Mouse (Mus musculus) adrenal gland, postnatal 4 days (tissue): ENCODE results near the gene Cers2. TPM values are rescaled to one million over a fixed set of nuclear protein-coding genes. Genes with fewer than 3 reads are reported as not detected.

Source experiments
- DNase-seq, 2 experiments: peaks; one replicate each; pipeline ENCODE4 v3.0.0; 2021 to 2022; ENCODE audit warnings: low spot score in 2 of 2, mixed read lengths in 2 of 2
- long read RNA-seq, 2 experiments: library from polyadenylated mRNA; stranded (forward); transcript quantifications; one replicate each; pipeline ENCODE4 v2.0.0; 2021
- total RNA-seq, 2 experiments: library from RNA; stranded (reverse); gene quantifications; 2 replicates each; pipeline ENCODE4 v1.2.3; 2021

Cers2 gene
- 100 to 1,000 TPM; 145 to 147 TPM for total RNA-seq
- long read RNA-seq, experiment 1, transcript Cers2-201 (11 exons, 2,216 nt), result major isoform, 99 of 139 reads
- long read RNA-seq, experiment 1, partial matches to known transcripts, result 7 of 139 reads
- long read RNA-seq, experiment 1, other reads (novel, unspliced or antisense), result 33 of 139 reads
- long read RNA-seq, experiment 2, transcript Cers2-201 (11 exons, 2,216 nt), result major isoform, 137 of 192 reads
- long read RNA-seq, experiment 2, partial matches to known transcripts, result 15 of 192 reads
- long read RNA-seq, experiment 2, other reads (novel, unspliced or antisense), result 40 of 192 reads

GRCm38 (mm10) chr3:95314486-95315093 lies at the start of gene Cers2:
Cers2 (plus strand) TSS chr3:95314791.
- DNase-seq, result no peak

- DNase-seq, result no peak
Measured at GRCm38 (mm10) chr3:95266052-95266451, 48.5 kb upstream of the Cers2 start.

DNA sequence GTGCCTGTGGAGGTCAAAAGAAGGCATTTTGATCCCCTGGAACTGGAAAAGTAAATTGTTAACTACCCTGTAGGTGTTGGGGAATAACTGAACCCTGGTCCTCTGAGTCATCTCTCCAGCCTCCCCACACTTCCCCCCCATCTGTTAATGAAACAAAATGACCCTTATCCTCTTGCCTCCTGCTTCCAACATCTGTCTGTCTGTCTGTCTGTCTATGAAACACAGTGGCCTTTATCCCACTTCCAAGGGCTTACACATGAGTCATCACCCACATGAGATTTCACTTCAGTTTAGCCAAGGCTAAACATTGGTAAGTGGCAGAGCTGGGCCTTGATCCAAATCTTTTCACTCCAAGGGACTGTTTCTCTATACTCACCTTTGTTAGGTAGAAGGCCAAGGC lies 46.7 kb upstream of the Cers2 start:
- DNase-seq, result no peak

DNA sequence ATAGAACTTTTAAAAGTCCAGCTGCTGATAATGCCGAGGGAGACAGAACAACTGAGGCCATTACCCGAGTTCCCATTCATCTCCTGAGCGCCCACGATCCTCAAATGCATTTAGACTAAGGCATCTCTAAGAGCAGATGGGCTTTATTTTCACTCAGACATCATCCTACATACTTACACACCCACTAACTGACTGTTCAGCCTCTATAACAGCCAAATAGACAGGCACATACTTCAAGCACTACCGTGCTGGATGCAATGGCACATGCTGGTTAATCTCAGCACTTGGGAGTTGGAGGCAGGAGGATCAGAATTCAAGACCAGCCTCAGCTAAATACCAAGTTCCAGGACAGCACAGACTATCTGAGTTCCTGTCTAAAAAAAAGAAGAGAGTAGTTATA lies 44.8 kb upstream of the Cers2 start:
- no peak for DNase-seq

- DNase-seq, result no peak
Measured at GRCm38 (mm10) chr3:95270766-95271364, 43.7 kb upstream of the Cers2 start.

- DNase-seq, result no peak
Measured at GRCm38 (mm10) chr3:95273471-95273870, 41.1 kb upstream of the Cers2 start.

- DNase-seq, result no peak
Measured at GRCm38 (mm10) chr3:95274453-95274852, 40.1 kb upstream of the Cers2 start.

DNA sequence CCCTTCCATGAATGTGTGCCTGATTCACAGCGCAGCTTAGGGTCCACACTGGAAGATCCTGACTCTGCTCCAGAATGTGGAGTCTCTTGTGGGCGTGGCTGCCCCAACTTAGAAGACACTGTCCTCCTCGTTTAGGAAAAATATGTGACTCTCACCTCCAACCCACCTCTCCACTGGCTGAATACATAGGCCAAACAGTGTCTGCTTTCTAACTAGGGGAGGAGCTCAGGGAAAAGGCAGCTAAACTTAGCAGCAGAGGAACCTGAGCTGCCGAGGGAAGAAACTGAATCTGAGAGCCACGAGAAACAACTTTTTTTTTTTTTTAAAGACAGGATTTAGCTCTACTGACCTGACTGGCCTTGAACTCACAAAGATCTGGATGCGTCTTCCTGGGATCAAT lies 39.4 kb upstream of the Cers2 start:
- DNase-seq, result no peak

DNA sequence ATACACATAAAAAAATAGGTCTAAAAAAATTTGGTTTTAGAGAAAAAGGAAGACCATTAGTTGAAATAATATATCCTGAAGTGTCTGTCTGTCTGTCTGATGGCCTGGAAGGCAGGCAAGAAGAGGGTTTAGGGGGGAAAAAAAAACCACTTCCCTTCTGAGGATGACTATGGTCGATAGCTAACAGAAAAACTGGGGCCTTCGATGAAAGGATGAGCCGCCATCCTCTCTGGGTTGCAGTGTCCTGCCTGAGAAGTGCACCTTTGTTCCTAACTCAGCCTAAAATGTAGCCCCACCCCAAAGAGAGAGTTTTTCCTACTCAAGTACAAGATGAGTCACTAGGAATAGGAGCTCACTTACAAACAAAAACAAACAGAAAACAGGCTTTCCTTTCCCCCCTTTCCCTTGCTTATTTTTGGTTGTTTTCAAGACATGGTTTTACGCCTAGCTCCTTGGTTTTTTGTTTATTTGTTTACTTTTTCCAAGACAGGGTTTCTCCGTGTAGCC lies 38.1 kb upstream of the Cers2 start:
- no peak for DNase-seq

- DNase-seq, result no peak
Measured at GRCm38 (mm10) chr3:95277149-95277551, 37.4 kb upstream of the Cers2 start.

- no peak for DNase-seq
Measured at GRCm38 (mm10) chr3:95280747-95281146, 33.8 kb upstream of the Cers2 start.

- DNase-seq, result peak; percentile 93 to 97
Measured at GRCm38 (mm10) chr3:95281216-95282126, 33.1 kb upstream of the Cers2 start, which contains the start of the genes Mindy1 and Prune1. Mindy1 (plus strand) TSS chr3:95281345. Prune1 (minus strand) TSS chr3:95282076.

DNA sequence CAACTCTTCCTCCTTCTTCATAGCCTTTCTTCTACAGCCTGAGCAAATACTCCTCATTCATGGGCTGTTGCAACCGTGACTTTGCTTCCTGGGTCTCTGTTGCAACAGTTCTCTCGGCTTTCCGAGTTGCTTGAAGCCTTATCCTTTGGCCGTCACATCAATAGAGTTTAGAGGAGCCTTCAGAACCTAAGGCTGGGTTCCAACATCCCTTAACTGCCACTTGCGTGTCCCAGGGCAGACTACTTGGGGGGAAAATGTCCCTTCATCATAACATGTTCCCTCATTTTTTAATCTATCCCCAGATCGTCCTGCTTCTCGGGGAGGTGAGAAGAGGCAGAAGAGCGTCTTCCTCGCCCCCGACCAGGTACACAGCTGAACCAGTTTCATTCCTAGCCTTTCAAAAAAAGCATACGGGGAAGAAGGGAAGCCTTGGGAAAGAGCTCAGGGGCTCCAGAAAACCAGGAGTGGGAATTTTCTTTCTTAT lies 32.2 kb upstream of the Cers2 start:
- DNase-seq, result no peak

GRCm38 (mm10) chr3:95282865-95283588 lies 31.6 kb upstream of the Cers2 start:
- DNase-seq, result peak; percentile 40 to 64

DNA sequence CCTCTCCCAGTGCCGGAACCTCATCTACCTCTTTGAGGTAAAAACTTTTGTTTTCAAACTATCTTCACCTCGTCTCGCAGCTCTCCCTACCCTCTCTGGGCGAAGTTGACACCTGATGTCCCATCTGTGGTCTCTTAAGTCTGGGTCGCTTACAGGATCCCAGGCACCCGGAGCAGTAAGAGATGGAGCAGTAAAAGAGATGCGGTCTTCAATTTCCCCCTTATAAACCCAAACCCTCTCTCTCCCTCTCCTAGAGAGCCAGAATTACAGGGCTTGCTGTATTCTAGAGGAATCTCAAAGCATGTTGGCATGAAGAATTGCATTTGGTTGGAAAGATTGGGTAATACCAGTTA lies 31.0 kb upstream of the Cers2 start:
- DNase-seq, result no peak

DNA sequence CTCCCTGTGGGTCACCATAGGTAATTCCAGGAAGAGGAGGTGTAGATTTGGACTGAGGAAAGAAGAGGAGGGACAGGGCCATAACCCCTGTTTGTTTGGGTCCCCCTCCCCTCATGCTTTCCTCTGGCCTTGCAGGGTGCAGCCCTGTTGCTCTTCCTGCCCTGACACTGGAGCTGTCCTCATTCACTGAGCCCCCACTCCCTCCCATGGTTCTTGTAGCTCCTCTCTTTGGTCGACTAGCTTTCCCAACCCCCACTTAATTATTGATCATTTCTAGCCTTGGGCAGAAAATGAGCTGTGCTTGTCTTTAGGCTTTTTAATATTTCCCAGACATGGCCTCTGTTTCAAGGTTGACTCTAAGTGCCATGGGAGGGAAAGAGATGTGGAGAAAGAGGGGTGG lies 30.5 kb upstream of the Cers2 start:
- no peak for DNase-seq

- DNase-seq, result no peak
Measured at GRCm38 (mm10) chr3:95284501-95285281, 29.9 kb upstream of the Cers2 start.

DNA sequence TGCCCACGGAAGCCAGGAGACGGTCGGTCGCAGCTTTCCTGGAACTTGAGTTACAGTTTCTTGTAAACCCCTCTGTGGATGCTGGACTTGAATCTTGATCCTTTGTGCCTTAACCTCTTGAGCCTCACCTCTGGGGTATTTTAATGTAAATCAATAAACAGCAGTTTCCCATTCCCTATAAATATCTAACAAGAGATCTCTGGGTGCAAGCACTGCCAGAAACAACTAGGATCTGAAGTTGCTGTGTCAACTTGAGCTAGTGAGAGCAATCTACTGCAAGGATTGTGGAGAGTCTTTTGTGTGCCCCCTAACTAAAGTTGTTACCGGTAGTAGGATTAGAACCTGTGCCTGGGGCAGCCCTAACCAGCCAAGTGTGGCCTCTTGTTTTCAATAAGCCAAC lies 29.2 kb upstream of the Cers2 start:
- DNase-seq, result no peak

DNA sequence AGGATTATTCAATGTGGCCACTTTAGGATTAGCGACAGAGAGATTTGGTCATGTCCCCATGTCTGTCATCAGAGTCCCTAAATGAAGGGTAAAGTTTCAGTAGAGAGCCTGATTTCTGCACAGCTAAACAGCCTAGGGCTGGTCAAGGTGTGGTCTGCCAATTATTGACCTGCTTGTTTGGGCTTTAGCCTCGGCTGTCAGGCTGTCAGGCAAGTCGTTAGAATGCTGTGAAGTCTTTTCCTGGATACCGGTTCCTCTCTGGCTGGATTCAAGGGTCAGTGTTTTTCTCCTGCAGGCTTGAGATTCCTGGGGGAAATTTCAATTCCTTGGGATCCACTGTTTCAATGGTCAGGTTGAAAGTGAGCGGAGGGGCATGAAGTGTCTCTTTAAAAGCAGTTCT lies 28.6 kb upstream of the Cers2 start:
- DNase-seq, result no peak

- no peak for DNase-seq
Measured at GRCm38 (mm10) chr3:95286510-95286909, 28.1 kb upstream of the Cers2 start.
